Mouse (Mus musculus) embryonic facial prominence, embryonic 14.5 days (tissue): Measurements from ENCODE around the gene Cfap61. TPM values are rescaled to one million over a fixed set of nuclear protein-coding genes. Genes with fewer than 3 reads are reported as not detected.

Source experiments
- ATAC-seq: fragments of 200-750 bp; cut with Nextera tagmentation; 2 replicates; pipeline ENCODE4 v1.8.0; 2017; ENCODE audit warnings: low read depth, moderate number of reproducible peaks, moderate TSS enrichment
- DNase-seq: peaks from one replicate; pipeline ENCODE4 v3.0.0-alpha.2; 2015; ENCODE audit warnings: low spot score
- H3K27ac ChIP-seq: fragments of 300-500 bp; sonication (generic); replicated peaks from 2 replicates; pipeline ENCODE4 v1.5.1; 2014; ENCODE audit warnings: low read depth, mild to moderate bottlenecking, low read length, moderate library complexity
- H3K27me3 ChIP-seq: fragments of 300-500 bp; sonication (generic); replicated peaks from 2 replicates; pipeline ENCODE4 v1.6.1; 2014; ENCODE audit warnings: low read length; ENCODE audit not compliant: control insufficient read depth, insufficient read depth
- H3K36me3 ChIP-seq: fragments of 300-500 bp; sonication (generic); 2 replicates; pipeline ENCODE4 v1.6.1; 2014; ENCODE audit warnings: low read length, mixed read lengths; ENCODE audit not compliant: control insufficient read depth, insufficient read depth
- H3K4me1 ChIP-seq: fragments of 300-500 bp; sonication (generic); 2 replicates; pipeline ENCODE4 v1.6.1; 2014; ENCODE audit warnings: antibody characterized with exemption, low read length; ENCODE audit not compliant: control insufficient read depth, insufficient read depth
- H3K4me2 ChIP-seq: fragments of 300-500 bp; sonication (generic); 2 replicates; pipeline ENCODE4 v1.6.1; 2014; ENCODE audit warnings: low read depth, mild to moderate bottlenecking, low read length, moderate library complexity, mixed read lengths
- H3K4me3 ChIP-seq: fragments of 300-500 bp; sonication (generic); 2 replicates; pipeline ENCODE4 v1.5.1; 2014; ENCODE audit warnings: low read depth, mild to moderate bottlenecking, low read length
- H3K9ac ChIP-seq: fragments of 300-500 bp; sonication (generic); 2 replicates; pipeline ENCODE4 v1.6.1; 2014; ENCODE audit warnings: low read depth, mild to moderate bottlenecking, low read length, moderate library complexity, mixed read lengths
- H3K9me3 ChIP-seq: fragments of 300-500 bp; sonication (generic); 2 replicates; pipeline ENCODE4 v1.6.1; 2016; ENCODE audit warnings: low read length; ENCODE audit not compliant: control insufficient read depth
- WGBS: fragments of 180-500 bp; shearing (Covaris S2); extraction: QIAGEN DNeasy Blood & Tissue Kit; methylation state at CpG from one replicate; pipeline ENCODE4 v1.1.7; 2014; 5-methylcytosine and 5-hydroxymethylcytosine counted together
- polyA plus RNA-seq: library from polyadenylated mRNA; unstranded; fragments of >200 nt; fragmentation: Nextera tagmentation; extraction: Ambion mirVana; gene quantifications from 2 replicates; pipeline ENCODE4 v1.2.1, GENCODE M21; 2014

Cfap61 gene
- polyA plus RNA-seq, 1 experiment from 2014 or later, result 2.0 TPM

- no peaks in the 10 kb centered on the region for H3K27me3 ChIP-seq
These were observed 116.8 kb downstream of the Cfap61 start for GRCm38 (mm10) chr2:146051334-146051733.

GRCm38 (mm10) chr2:146057123-146057522 lies 122.5 kb downstream of the Cfap61 start:
- H3K27ac ChIP-seq, result no peak overlapping the region
- DNase-seq, result no peak
- H3K4me2 ChIP-seq, result no peak overlapping the region
- H3K9me3 ChIP-seq, result no peaks in the 10 kb centered on the region
- H3K9ac ChIP-seq, result no peak overlapping the region
- 76% methylated on average over 4 of the region's 4 CpGs for WGBS
- no peaks in the 10 kb centered on the region for H3K27me3 ChIP-seq
- ATAC-seq, result no peak
- peaks cover 1% of the 10 kb centered on the region; the same call in 1 of the 2 replicates for H3K4me1 ChIP-seq
- no peak overlapping the region for H3K4me3 ChIP-seq
- no peaks in the 10 kb centered on the region for H3K36me3 ChIP-seq

More at GRCm38 (mm10) chr2:146051334-146051733, 116.8 kb downstream of the Cfap61 start:
- Histone ChIP-seq H3K4me1 (no peaks in the 10 kb centered on the region), H3K36me3 (no peaks in the 10 kb centered on the region), H3K9ac (no peak overlapping the region), H3K27ac (no peak overlapping the region), H3K9me3 (no peaks in the 10 kb centered on the region), H3K4me2 (no peak overlapping the region), H3K4me3 (no peak overlapping the region)
- DNase-seq, result no peak
- 66% methylated on average over 4 of the region's 4 CpGs for WGBS
- no peak for ATAC-seq

GRCm38 (mm10) chr2:146058791-146059190 lies 124.2 kb downstream of the Cfap61 start:
- Histone ChIP-seq H3K36me3 (no peaks in the 10 kb centered on the region), H3K27me3 (no peaks in the 10 kb centered on the region), H3K4me1 (peaks cover 18% of the 10 kb centered on the region), H3K4me3 (no peak overlapping the region), H3K4me2 (no peak overlapping the region), H3K27ac (no peak overlapping the region), H3K9ac (no peak overlapping the region), H3K9me3 (no peaks in the 10 kb centered on the region)
- no peak for ATAC-seq
- WGBS, result 50% methylated on average over 3 of the region's 3 CpGs
- no peak for DNase-seq

- H3K9me3 ChIP-seq, result no peaks in the 10 kb centered on the region
- peaks cover 19% of the 10 kb centered on the region for H3K4me1 ChIP-seq
- no peak for DNase-seq
- 0 out of 2 replicates have a peak overlapping the region, but pooled peaks have one; percentile 10 for H3K9ac ChIP-seq
- no peaks in the 10 kb centered on the region for H3K27me3 ChIP-seq
- WGBS, result 68% methylated on average over 16 of the region's 16 CpGs
- H3K27ac ChIP-seq, result no peak overlapping the region
- H3K36me3 ChIP-seq, result no peaks in the 10 kb centered on the region
- ATAC-seq, result 0 out of 2 replicates have a peak, but pooled peaks have one; percentile 24
- H3K4me3 ChIP-seq, result no peak overlapping the region
- H3K4me2 ChIP-seq, result peak overlapping the region; percentile 29
These were observed 127.1 kb downstream of the Cfap61 start for GRCm38 (mm10) chr2:146061421-146062300.

- Histone ChIP-seq H3K27me3 (no peaks in the 10 kb centered on the region), H3K27ac (no peak overlapping the region), H3K4me3 (no peak overlapping the region), H3K9ac (0 out of 2 replicates have a peak overlapping the region, but pooled peaks have one; percentile 10), H3K9me3 (no peaks in the 10 kb centered on the region), H3K4me2 (peak overlapping the region; percentile 29), H3K4me1 (peaks cover 19% of the 10 kb centered on the region), H3K36me3 (no peaks in the 10 kb centered on the region)
- ATAC-seq (peak; percentile 44; the same call in 1 of the 2 replicates), DNase-seq (peak; percentile 42)
- WGBS, result 18% methylated on average over 13 of the region's 13 CpGs
These were observed 127.9 kb downstream of the Cfap61 start for GRCm38 (mm10) chr2:146062330-146063092.

GRCm38 (mm10) chr2:146063093-146064074 lies 128.8 kb downstream of the Cfap61 start:
- no peaks in the 10 kb centered on the region for H3K9me3 ChIP-seq
- peaks cover 19% of the 10 kb centered on the region for H3K4me1 ChIP-seq
- H3K36me3 ChIP-seq, result no peaks in the 10 kb centered on the region
- 46% methylated on average over 11 of the region's 11 CpGs for WGBS
- H3K4me2 ChIP-seq, result peak overlapping the region; percentile 29
- no peaks in the 10 kb centered on the region for H3K27me3 ChIP-seq
- H3K4me3 ChIP-seq, result no peak overlapping the region
- no peak overlapping the region for H3K9ac ChIP-seq
- ATAC-seq (peak; percentile 30; the same call in 1 of the 2 replicates), DNase-seq (no peak)
- no peak overlapping the region for H3K27ac ChIP-seq

GRCm38 (mm10) chr2:146067364-146067763 lies 132.8 kb downstream of the Cfap61 start:
- no peaks in the 10 kb centered on the region for H3K9me3 ChIP-seq
- no peaks in the 10 kb centered on the region for H3K27me3 ChIP-seq
- H3K4me1 ChIP-seq, result peaks cover 16% of the 10 kb centered on the region
- ATAC-seq (no peak), DNase-seq (no peak)
- no peak overlapping the region for H3K4me2 ChIP-seq
- 52% methylated on average over 4 of the region's 4 CpGs for WGBS
- no peaks in the 10 kb centered on the region for H3K36me3 ChIP-seq
- H3K4me3 ChIP-seq, result no peak overlapping the region
- H3K27ac ChIP-seq, result no peak overlapping the region
- no peak overlapping the region for H3K9ac ChIP-seq

GRCm38 (mm10) chr2:146073300-146073699 lies 138.7 kb downstream of the Cfap61 start:
- H3K9me3 ChIP-seq, result no peaks in the 10 kb centered on the region
- peak; percentile 55; the same call in 1 of the 2 replicates for ATAC-seq
- H3K4me2 ChIP-seq, result no peak overlapping the region
- H3K36me3 ChIP-seq, result no peaks in the 10 kb centered on the region
- no peaks in the 10 kb centered on the region for H3K27me3 ChIP-seq
- no peak overlapping the region for H3K27ac ChIP-seq
- no peaks in the 10 kb centered on the region for H3K4me1 ChIP-seq
- WGBS, result 40% methylated on average over 6 of the region's 6 CpGs
- H3K4me3 ChIP-seq, result no peak overlapping the region
- DNase-seq, result no peak
- no peak overlapping the region for H3K9ac ChIP-seq
